8 mouse cellular contexts compared by ENCODE assay signal in genomic region chr2:137942753-137943152, GRCm38 (mm10).
A peak's percentile ranks its signal among the peaks of the same experiment; 100 is the strongest.
DNase-seq lines count a peak whose midpoint lies in the region; ATAC-seq and TF ChIP-seq lines count a peak whose summit lies in the region.

No protein-coding gene starts in this region.

- H3K4me2 ChIP-seq in heart, embryonic 11.5 days = no peak overlapping the region
- no peak overlapping the region for H3K4me2 ChIP-seq in hindbrain, postnatal 0 days (ENCODE audit: low read depth, low read length)

- TF ChIP-seq POLR2A in cerebellum, adult 2 months (IDR thresholded peaks at IDR 0.05; ENCODE audit: borderline replicate concordance, insufficient read depth, low read length) = no peak

- no peak overlapping the region for H3K27ac ChIP-seq in heart, embryonic 11.5 days (ENCODE audit: low read depth, low read length)
- H3K27ac ChIP-seq in cerebellum, adult 2 months (ENCODE audit: insufficient read depth, low read length) = no peak overlapping the region
- no peak overlapping the region for H3K27ac ChIP-seq in hindbrain, postnatal 0 days
- no peak overlapping the region for H3K27ac ChIP-seq in left cerebral cortex, adult 2 months

- peak; percentile 62 to 89 for DNase-seq in heart, adult 18-20 months
- DNase-seq in cerebellum, adult 2 months = peak; percentile 64 to 68
- DNase-seq in frontal cortex, postnatal 10 days (ENCODE audit: low spot score in 2 of 2) = peak; percentile 36 to 78
- DNase-seq in hindbrain, postnatal 0 days (ENCODE audit: low spot score) = peak; percentile 94
- peak; percentile 80 for DNase-seq in left cerebral cortex, adult 2 months (ENCODE audit: extremely low spot score in 1 of 2, low spot score in 2 of 2)
- peak; percentile 86 for DNase-seq in right cerebral cortex, postnatal 4 days

- WGBS in heart, embryonic 11.5 days (ENCODE audit: insufficient replicate concordance) = 6% methylated on average over 7 of the region's 7 CpGs
- WGBS in cerebellum, adult 2 months = 6% methylated on average over 7 of the region's 7 CpGs
- 5% methylated on average over 7 of the region's 7 CpGs for WGBS in hindbrain, postnatal 0 days

- ATAC-seq in heart, embryonic 11.5 days (replicated peaks; ENCODE audit: insufficient number of reproducible peaks, low FRiP score, low TSS enrichment) = no peak
- ATAC-seq in hindbrain, postnatal 0 days = peak; percentile 77
- ATAC-seq in megakaryocyte-erythroid progenitor cell, adult 5-6 weeks (replicated peaks; ENCODE audit: low FRiP score, low TSS enrichment, poor library complexity, severe bottlenecking) = peak; percentile 79; the same call in 1 of the 2 replicates

- TF ChIP-seq CTCF in cerebellum, adult 2 months (IDR thresholded peaks at IDR 0.05; ENCODE audit: borderline replicate concordance, insufficient read depth, low read depth, low read length) = peak; percentile 61; the same call in 1 of the 2 replicates
- peak; percentile 87 for TF ChIP-seq CTCF in hindbrain, postnatal 0 days (IDR thresholded peaks at IDR 0.05; ENCODE audit: low read depth)
- TF ChIP-seq CTCF in left cerebral cortex, adult 2 months (IDR thresholded peaks at IDR 0.05) = peak; percentile 80

- H3K9me3 ChIP-seq in heart, embryonic 11.5 days (replicated peaks; ENCODE audit: control insufficient read depth, low read length) = no peaks in the 10 kb centered on the region
- no peaks in the 10 kb centered on the region for H3K9me3 ChIP-seq in hindbrain, postnatal 0 days (ENCODE audit: low read length)

- H3K4me1 ChIP-seq in heart, embryonic 11.5 days (ENCODE audit: control insufficient read depth, insufficient read depth, low read length) = peaks cover 9% of the 10 kb centered on the region
- H3K4me1 ChIP-seq in cerebellum, adult 2 months (ENCODE audit: control insufficient read depth, insufficient read depth, low read length) = no peaks in the 10 kb centered on the region
- H3K4me1 ChIP-seq in hindbrain, postnatal 0 days (ENCODE audit: insufficient read depth, low read length) = no peaks in the 10 kb centered on the region

- no peaks in the 10 kb centered on the region for H3K36me3 ChIP-seq in heart, embryonic 11.5 days (ENCODE audit: control insufficient read depth, insufficient read depth, low read length)
- H3K36me3 ChIP-seq in hindbrain, postnatal 0 days (ENCODE audit: insufficient read depth, low read length) = no peaks in the 10 kb centered on the region

- intact Hi-C loops in left cerebral cortex, adult 2 months (cut with DNase I) = loop anchor here (2.0 to 10.0 kb wide), 5 partner anchors 210 to 1795 kb away; partner anchors contain the start of gene Jag1

- no peak overlapping the region for H3K9ac ChIP-seq in heart, embryonic 11.5 days (ENCODE audit: low read depth, low read length)
- no peak overlapping the region for H3K9ac ChIP-seq in hindbrain, postnatal 0 days (replicated peaks; ENCODE audit: low read length)

- no peaks in the 10 kb centered on the region for H3K27me3 ChIP-seq in heart, embryonic 11.5 days (ENCODE audit: control insufficient read depth, insufficient read depth, low read length)
- H3K27me3 ChIP-seq in cerebellum, adult 2 months (ENCODE audit: control insufficient read depth, insufficient read depth, low read length) = no peaks in the 10 kb centered on the region
- no peaks in the 10 kb centered on the region for H3K27me3 ChIP-seq in hindbrain, postnatal 0 days (ENCODE audit: insufficient read depth, low read length)

- no peak overlapping the region for H3K4me3 ChIP-seq in heart, embryonic 11.5 days (ENCODE audit: low read depth, low read length)
- no peak overlapping the region for H3K4me3 ChIP-seq in cerebellum, adult 2 months (replicated peaks; ENCODE audit: insufficient read depth, low read depth, low read length)
- H3K4me3 ChIP-seq in hindbrain, postnatal 0 days (ENCODE audit: low read length) = no peak overlapping the region
- H3K4me3 ChIP-seq in left cerebral cortex, adult 2 months = no peak overlapping the region
